Mouse (Mus musculus) cortical plate, adult 2 months (tissue): ENCODE results near the gene Ldlrad3. TPM values are rescaled to one million over a fixed set of nuclear protein-coding genes. Genes with fewer than 3 reads are reported as not detected.

Source experiments
- H3K27ac ChIP-seq: fragments of 200-500 bp; 2 replicates; pipeline ENCODE4 v1.5.1; 2012; ENCODE audit warnings: low read length, control low read depth, inconsistent platforms; ENCODE audit not compliant: insufficient read depth
- H3K4me1 ChIP-seq: fragments of 200-500 bp; 2 replicates; pipeline ENCODE4 v1.6.1; 2011; ENCODE audit warnings: low read length; ENCODE audit not compliant: control insufficient read depth, insufficient read depth
- H3K4me3 ChIP-seq: fragments of 200-500 bp; 2 replicates; pipeline ENCODE4 v1.5.1; 2011; ENCODE audit warnings: mild to moderate bottlenecking, low read length, control low read depth; ENCODE audit not compliant: insufficient read depth
- CTCF ChIP-seq: fragments of 200-500 bp; IDR thresholded peaks from 2 replicates; pipeline ENCODE4 v1.5.1; 2011; ENCODE audit warnings: mild to moderate bottlenecking, control low read depth, low read length; ENCODE audit not compliant: insufficient read depth; ENCODE audit errors: extremely low read depth
- POLR2A ChIP-seq: fragments of 200-500 bp; IDR thresholded peaks from 2 replicates; pipeline ENCODE4 v1.6.1; 2011; ENCODE audit warnings: mild to moderate bottlenecking, low read length, control low read depth; ENCODE audit not compliant: insufficient read depth; ENCODE audit errors: extremely low read depth
- polyA plus RNA-seq: library from polyadenylated mRNA; depleted of rRNA; stranded (reverse); fragments of >200 nt; gene quantifications from 2 replicates; pipeline ENCODE4 v1.2.3, GENCODE M21; 2012

Gene Ldlrad3
- polyA plus RNA-seq, 1 experiment, result 8.7 TPM

DNA sequence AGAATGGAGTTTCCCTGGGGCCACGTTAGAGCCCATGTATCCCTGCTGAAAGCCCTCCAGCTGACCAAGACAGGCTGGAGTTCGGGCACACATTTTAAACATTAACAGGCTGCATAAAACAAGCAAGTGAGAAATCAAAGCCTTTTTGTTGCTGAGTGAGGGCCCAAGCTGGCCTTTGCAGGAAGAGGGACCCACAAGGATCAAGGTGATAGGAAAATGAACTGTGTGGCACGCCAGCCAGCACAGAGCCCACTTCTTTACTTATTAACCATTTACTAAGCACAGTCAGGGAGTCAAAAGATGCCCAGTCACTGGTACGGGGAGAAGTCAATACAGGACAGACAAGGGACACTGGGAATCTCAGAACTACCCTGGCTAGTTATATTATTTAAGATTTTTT, 218.6 kb downstream of the Ldlrad3 start:
- no peak overlapping the region for H3K4me3 ChIP-seq
- no peaks in the 10 kb centered on the region; the same call in 1 of the 2 replicates for H3K4me1 ChIP-seq
- TF ChIP-seq CTCF (no peak), POLR2A (no peak)
- no peak overlapping the region for H3K27ac ChIP-seq

GRCm38 (mm10) chr2:101967152-101967551, 219.0 kb downstream of the Ldlrad3 start:
- H3K4me1 ChIP-seq, result no peaks in the 10 kb centered on the region; the same call in 1 of the 2 replicates
- no peak overlapping the region for H3K4me3 ChIP-seq
- no peak overlapping the region for H3K27ac ChIP-seq
- no peak for TF ChIP-seq CTCF
- no peak for TF ChIP-seq POLR2A

DNA sequence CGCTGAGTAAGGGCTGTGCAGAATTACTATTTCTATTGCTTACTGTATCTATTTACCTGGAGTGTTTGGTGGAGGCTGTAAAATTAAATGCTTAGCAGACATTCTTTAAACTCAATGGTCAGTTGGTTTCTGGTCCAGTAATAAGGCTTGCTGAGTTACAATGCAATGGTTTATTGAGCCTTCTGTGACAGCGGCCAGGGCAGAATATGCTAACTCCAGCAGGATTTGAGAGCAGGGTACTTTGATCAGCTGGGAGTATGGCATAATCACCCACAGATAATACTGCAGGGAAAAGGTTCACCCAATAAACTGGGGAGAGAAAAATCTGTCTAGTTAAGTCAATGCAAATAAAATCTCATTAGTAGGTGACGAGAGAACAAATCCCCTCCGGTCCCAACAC, 220.2 kb downstream of the Ldlrad3 start:
- Histone ChIP-seq H3K4me3 (no peak overlapping the region), H3K27ac (no peak overlapping the region), H3K4me1 (no peaks in the 10 kb centered on the region; the same call in 1 of the 2 replicates)
- no peak for TF ChIP-seq POLR2A
- TF ChIP-seq CTCF, result no peak

DNA sequence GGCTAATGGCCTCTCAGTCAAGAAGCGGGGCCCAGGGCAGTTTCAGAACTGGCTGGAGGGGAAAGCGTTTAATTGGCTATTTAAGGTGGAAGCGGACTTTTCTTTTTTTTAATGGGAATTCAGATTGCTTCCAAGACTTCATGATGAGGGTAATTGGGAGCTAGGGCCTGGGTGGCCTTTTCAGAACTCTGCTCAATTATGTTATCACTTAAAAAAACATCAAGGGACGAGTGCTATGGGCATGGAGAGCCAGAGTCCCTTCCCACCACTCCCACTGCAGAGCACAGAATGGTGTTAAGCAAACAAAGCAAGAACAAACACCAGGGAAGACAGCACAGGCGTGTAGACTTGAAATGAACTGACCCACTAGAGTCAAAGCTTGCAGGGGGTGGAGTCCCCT, 220.7 kb downstream of the Ldlrad3 start:
- Histone ChIP-seq H3K4me3 (no peak overlapping the region), H3K27ac (no peak overlapping the region), H3K4me1 (no peaks in the 10 kb centered on the region)
- no peak for TF ChIP-seq POLR2A
- no peak for TF ChIP-seq CTCF

DNA sequence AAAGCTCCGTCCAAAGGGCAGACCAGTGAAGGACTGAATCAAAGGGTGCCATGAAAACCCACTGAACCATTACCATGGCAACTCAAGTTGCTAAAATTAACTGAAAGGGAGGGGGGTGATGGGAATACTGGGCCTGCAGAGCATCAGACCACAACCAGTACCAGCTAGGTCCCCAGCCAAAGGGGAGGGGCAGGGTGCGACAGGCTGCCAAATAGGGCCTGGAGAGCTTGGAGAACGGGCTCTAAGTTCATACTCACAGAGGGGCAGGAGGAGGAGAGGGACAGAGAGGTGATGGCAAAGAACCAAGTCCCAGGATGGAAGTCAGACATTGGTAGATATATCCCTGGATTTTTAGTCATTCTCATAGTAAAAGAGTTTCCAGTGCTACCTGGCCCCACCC, 222.8 kb downstream of the Ldlrad3 start:
- peaks cover 1% of the 10 kb centered on the region; the same call in 1 of the 2 replicates for H3K4me1 ChIP-seq
- TF ChIP-seq POLR2A (no peak), CTCF (no peak)
- H3K27ac ChIP-seq, result no peak overlapping the region
- no peak overlapping the region for H3K4me3 ChIP-seq

GRCm38 (mm10) chr2:101962349-101962748, 223.8 kb downstream of the Ldlrad3 start:
- TF ChIP-seq POLR2A (no peak), CTCF (no peak)
- H3K4me1 ChIP-seq, result peaks cover 1% of the 10 kb centered on the region; the same call in 1 of the 2 replicates
- no peak overlapping the region for H3K4me3 ChIP-seq

GRCm38 (mm10) chr2:101961391-101961790, 224.8 kb downstream of the Ldlrad3 start:
- Histone ChIP-seq H3K27ac (no peak overlapping the region), H3K4me3 (no peak overlapping the region), H3K4me1 (peaks cover 1% of the 10 kb centered on the region; the same call in 1 of the 2 replicates)
- TF ChIP-seq CTCF (no peak), POLR2A (no peak)

More at GRCm38 (mm10) chr2:101962349-101962748, 223.8 kb downstream of the Ldlrad3 start:
- no peak overlapping the region for H3K27ac ChIP-seq

- Histone ChIP-seq H3K4me1 (peaks cover 1% of the 10 kb centered on the region; the same call in 1 of the 2 replicates), H3K4me3 (no peak overlapping the region), H3K27ac (no peak overlapping the region)
- no peak for TF ChIP-seq CTCF
- no peak for TF ChIP-seq POLR2A
Observed at GRCm38 (mm10) chr2:101960658-101961057, 225.5 kb downstream of the Ldlrad3 start.

DNA sequence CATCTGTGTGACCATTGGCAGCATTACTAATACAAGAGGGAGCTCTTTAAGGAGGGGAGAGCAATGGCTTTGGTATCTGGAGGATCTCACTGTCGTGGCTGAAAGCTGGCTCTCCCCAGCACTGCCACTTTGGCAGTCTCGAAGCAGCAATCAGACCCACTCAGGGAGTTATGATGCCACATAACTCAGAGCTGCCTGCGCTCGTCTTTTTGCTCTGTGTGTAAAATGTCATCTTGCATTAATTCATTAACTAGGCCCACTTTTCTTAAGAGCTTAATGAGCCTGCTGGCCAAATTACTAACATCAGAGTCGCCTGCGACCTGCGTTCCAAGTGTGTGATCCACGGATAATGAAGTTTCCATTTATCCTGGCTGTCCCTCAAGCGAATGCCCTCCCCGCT, 230.1 kb downstream of the Ldlrad3 start:
- Histone ChIP-seq H3K27ac (no peak overlapping the region), H3K4me1 (peaks cover 3% of the 10 kb centered on the region), H3K4me3 (no peak overlapping the region)
- TF ChIP-seq CTCF (no peak), POLR2A (no peak)

- Histone ChIP-seq H3K4me1 (peaks cover 3% of the 10 kb centered on the region; the same call in 1 of the 2 replicates), H3K27ac (no peak overlapping the region), H3K4me3 (no peak overlapping the region)
- TF ChIP-seq CTCF (no peak), POLR2A (no peak)
Observed at GRCm38 (mm10) chr2:101952951-101953361, 233.2 kb downstream of the Ldlrad3 start.
